Mouse (Mus musculus) yolk sac, embryonic 10.5 days (tissue): ENCODE measurements around the gene Parp14.

Source experiments
- DNase-seq: peaks from one replicate; pipeline ENCODE4 v3.0.0-alpha.2; 2017; ENCODE audit warnings: low spot score

Gene Parp14

DNA sequence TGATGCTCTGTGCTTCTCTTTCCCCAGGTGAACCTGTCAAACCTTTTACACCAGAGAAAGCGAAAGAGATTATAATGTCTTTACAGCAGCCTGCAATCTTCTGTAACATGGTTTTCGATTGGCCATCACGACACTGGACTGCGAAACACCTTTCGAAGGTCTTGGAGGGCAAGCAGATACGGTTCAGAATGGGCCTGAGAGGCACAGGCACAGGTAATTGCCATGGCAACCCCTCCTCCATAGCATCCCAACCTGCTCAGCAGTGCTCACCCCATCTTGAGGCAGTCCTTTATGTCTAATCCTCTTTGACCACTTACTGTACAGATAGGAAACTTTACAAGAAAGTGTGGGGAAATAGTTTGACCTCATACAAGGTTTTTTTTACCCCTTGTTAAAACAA is 84.2 kb downstream of the Parp14 start:
- DNase-seq, result no peak

DNA sequence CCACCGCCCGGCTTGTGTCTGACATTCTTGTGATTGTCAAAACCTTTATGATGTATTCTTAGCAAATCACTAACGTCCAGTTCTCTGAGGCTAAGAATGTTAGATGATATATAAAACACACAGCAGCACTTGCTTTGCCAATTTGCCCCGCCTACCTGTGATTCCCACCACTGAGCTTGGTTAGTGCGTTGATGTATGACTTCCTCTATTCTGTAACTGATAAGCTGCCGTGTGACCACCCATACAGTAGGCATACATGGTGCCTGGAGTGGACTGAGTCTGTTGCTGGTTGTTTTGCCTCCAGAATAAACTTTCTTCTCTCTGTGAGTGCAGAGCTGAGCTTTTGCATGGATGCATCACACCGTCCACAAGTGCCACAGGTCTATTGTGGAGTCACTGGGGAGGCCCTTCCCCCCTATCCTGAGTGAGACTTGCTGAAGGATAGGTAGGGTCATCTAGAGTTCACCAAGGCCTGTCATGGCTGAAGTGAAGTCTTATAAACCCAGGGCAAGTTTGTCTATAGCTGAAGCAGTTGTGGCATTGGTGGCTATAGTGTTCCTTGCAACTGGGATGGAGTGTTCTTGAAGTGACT is 87.1 kb downstream of the Parp14 start:
- DNase-seq, result no peak

DNA sequence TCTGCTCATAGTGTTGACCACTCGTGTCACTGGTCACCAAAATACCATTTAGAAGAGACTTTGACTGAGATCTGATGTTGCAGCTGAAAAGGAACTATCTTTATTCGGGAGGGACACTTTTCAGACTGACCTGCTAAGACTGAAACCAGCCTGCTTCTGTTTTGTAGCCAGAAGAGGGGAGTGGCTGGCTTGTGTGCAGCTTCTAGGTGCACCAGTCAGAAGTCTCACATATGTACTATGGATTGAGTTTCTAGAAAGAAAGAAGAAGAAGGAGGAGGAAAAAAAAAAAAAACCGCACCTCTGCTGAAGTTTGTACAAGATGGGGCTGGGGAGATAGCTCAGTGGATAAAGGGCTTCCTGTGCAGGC is 88.2 kb downstream of the Parp14 start:
- DNase-seq, result no peak
